Mouse (Mus musculus): ENCODE data around the gene Calr4.

The Calr4 gene

DNA sequence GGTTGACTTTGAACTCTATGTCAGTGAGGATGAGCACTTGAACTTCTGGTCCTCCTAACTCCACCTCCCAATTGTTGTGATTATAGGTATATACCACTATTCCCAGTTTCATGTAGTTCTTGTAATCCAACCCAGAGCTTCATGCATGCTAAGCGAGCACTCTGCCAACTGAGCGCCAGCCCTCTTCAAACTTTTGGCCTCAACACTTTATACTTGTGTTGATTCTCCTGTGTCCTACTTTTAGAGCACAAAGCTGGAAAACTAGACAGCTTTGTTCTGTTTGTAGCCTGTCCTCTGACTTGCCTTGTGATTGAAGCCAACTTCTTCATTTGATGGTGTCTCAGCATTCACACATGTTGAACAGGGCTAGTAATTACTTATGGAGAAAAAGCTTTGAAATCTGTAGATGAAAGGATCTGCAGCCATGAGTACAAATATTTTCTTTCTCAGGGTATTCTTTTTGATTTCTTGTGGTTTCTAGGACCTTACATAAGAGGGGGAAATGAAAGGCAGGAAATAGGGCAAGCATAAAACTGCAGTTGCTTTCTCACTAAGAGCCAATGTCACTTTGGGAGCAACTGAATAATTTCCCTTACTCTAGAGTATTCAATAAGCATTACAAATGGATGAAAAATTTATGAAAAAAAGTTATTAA lies 39.4 kb downstream of the Calr4 start:
- DNase-seq (ENCODE audit: extremely low spot score, low read depth, low spot score), result no peak

GRCm38 (mm10) chr4:109279689-109280458 lies 45.6 kb downstream of the Calr4 start, which contains the start of gene Eps15:
Eps15 (plus strand) TSS chr4:109280268.
- peak; percentile 50 for DNase-seq (ENCODE audit: extremely low spot score, low read depth, low spot score)

DNA sequence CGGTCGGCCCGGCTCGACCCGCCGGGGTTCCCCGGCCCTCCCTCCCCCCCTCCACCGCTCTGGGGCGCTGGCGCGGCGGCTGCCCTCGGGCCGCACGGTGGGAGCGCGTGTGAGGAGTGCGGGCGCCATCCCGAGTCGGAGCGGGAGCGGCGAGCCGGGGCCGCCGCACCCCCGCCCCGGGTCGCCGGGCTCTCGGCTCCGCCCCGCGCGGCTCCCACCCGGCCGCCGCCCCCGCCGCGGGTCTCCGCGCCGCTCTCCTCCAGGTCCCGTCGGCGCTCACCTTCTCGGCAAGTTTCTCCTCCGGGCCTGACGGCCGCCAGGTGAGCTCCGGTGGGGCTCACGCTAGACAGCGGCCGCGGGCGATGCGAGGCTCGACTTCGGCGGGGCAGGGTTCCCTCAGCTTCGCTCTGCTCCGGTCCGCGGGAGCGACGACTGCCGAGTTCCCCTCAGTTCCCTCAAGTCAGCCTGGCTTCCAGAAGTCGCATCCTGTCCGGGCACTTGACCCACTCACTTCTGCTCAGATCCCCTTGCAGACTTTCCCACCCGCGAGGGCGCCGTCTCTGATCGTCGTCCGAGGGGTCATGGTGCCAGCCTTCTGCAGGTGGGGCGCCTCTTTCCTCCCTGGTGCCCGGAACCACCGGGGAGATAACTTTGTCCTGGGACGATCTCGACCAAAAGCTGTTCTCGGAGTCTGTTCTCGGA lies 46.3 kb downstream of the Calr4 start:
- DNase-seq (ENCODE audit: extremely low spot score, low read depth, low spot score), result no peak

- no peak for DNase-seq (ENCODE audit: extremely low spot score, low read depth, low spot score)
Observed at GRCm38 (mm10) chr4:109281161-109281560, 46.9 kb downstream of the Calr4 start.

DNA sequence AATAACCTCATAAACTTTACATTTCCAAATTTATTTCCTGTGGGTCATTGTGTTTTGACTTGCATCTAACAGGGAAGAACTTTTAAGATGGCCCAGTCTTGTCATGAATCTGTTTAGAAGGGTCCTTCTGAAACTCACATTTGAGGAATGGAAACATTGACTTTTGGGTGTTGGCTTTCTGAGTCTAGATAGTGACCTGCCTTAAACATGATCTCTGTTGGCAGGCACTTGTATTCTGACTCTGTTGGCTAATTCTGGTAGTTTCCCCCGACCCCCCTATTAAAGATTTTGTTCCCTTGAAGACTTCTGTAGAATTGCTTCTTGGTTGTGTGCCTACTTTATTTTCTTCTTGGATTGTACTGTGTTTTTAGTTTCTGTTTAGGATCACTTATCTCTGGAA lies 47.7 kb downstream of the Calr4 start:
- no peak for DNase-seq (ENCODE audit: extremely low spot score, low read depth, low spot score)

GRCm38 (mm10) chr4:109294629-109295028 lies 60.3 kb downstream of the Calr4 start:
- no peak for DNase-seq (ENCODE audit: extremely low spot score, low read depth, low spot score)

- DNase-seq (ENCODE audit: extremely low spot score, low read depth, low spot score), result no peak
Observed at GRCm38 (mm10) chr4:109296510-109296909, 62.2 kb downstream of the Calr4 start.

DNA sequence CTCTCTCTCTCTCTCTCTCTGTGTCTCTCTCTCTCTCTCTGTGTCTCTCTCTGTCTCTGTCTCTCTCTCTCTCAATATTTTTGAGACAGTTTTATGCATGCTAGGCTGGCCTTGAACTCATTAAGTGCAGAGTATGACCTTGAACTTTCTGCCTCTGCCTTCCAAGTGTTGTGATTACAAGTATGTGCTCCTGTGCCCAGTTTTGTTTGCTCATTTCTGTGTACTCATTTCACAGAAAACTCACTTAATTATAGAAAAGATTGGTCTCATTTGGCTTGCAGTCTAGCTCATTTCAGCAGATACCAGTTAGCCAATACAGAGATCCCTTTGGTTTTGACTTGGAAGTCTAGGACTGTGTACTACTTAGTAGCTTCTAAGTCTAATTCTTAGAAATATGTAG lies 64.9 kb downstream of the Calr4 start:
- DNase-seq (ENCODE audit: extremely low spot score, low read depth, low spot score), result no peak
